Mouse (Mus musculus) lung, adult 2 months (tissue): Measurements from ENCODE around the gene Maip1. TPM values are rescaled to one million over a fixed set of nuclear protein-coding genes. Genes with fewer than 3 reads are reported as not detected.

Experiments used
- DNase-seq: peaks from one replicate; pipeline ENCODE4 v3.0.0; 2022
- H3K4me1 ChIP-seq: fragments of 200-500 bp; 2 replicates; pipeline ENCODE4 v1.6.1; 2011; ENCODE audit warnings: low read length; ENCODE audit not compliant: control insufficient read depth, insufficient read depth
- H3K4me3 ChIP-seq: fragments of 200-500 bp; replicated peaks from 2 replicates; pipeline ENCODE3; 2011; ENCODE audit warnings: low read depth, mild to moderate bottlenecking, control low read depth, low read length; ENCODE audit errors: extremely low read depth
- CTCF ChIP-seq: fragments of 200-500 bp; IDR thresholded peaks from 2 replicates; pipeline ENCODE4 v1.5.1; 2011; ENCODE audit warnings: mild to moderate bottlenecking, low read length, control low read depth; ENCODE audit not compliant: insufficient read depth
- POLR2A ChIP-seq: fragments of 200-500 bp; IDR thresholded peaks from 2 replicates; pipeline ENCODE4 v1.6.1; 2011; ENCODE audit warnings: low read depth, mild to moderate bottlenecking, control low read depth, low read length, borderline replicate concordance; ENCODE audit errors: extremely low read depth
- WGBS: fragments of 180-500 bp; shearing (Covaris S2); methylation state at CpG from one replicate; pipeline ENCODE4 v1.1.7; 2018; 5-methylcytosine and 5-hydroxymethylcytosine counted together
- polyA plus RNA-seq: library from polyadenylated mRNA; depleted of rRNA; stranded (reverse); fragments of >200 nt; gene quantifications from 2 replicates; pipeline ENCODE4 v1.2.3, GENCODE M21; 2012

The Maip1 gene
- polyA plus RNA-seq, 1 experiment, result 4.7 TPM

DNA sequence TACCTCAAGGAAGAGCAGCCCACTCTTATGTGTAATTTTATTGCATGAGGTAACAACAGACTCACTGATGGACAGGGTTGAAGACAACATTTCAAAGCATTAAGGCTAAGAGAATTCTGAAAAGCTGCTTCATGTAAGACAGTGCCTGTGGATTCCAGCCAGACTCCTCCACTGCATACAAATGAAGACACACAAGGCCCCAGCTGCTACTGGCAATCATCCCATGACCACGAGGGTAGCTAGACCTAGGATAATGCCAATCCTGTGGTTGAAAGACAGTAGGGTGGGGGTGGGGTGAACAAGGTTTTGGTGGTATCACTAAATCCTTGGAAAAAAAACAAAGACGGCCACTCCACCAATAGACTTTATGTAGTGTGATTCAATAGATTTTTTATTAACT, 18.3 kb upstream of the Maip1 start:
- TF ChIP-seq CTCF (no peak), POLR2A (no peak)

GRCm38 (mm10) chr1:57388402-57389155, 17.5 kb upstream of the Maip1 start:
- TF ChIP-seq CTCF (no peak), POLR2A (no peak)
- WGBS, result 84% methylated on average over 8 of the region's 8 CpGs
- no peaks in the 10 kb centered on the region for H3K4me1 ChIP-seq
- no peak overlapping the region for H3K4me3 ChIP-seq
- no peak for DNase-seq

More for the DNA sequence above, 18.3 kb upstream of the Maip1 start:
- 67% methylated on average over 2 of the region's 2 CpGs for WGBS
- H3K4me3 ChIP-seq, result no peak overlapping the region
- DNase-seq, result no peak
- H3K4me1 ChIP-seq, result no peaks in the 10 kb centered on the region

- H3K4me3 ChIP-seq, result no peak overlapping the region
These were observed 14.9 kb upstream of the Maip1 start for GRCm38 (mm10) chr1:57390993-57391790.

DNA sequence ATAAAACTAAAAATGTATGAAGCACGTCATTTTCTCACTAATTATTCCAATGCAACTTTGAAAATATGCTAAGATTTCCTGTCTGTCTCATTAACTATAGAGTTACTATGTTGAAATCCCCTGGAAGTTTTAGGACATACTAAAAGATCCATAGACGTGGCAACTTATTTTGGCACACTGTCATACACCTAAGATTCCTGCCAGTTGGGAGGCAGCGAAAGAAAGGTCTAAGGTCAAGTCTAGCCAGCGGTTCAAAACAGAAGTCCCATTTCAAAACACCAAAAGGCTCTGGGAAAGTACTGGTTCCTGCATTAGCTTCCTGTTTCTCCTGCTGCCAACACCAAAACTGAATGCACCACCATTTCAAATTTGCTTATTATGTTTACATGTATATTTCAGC, 13.7 kb upstream of the Maip1 start:
- no peak for DNase-seq
- Histone ChIP-seq H3K4me1 (no peaks in the 10 kb centered on the region), H3K4me3 (no peak overlapping the region)
- TF ChIP-seq CTCF, result no peak
- TF ChIP-seq POLR2A, result no peak
- 71% methylated on average over 4 of the region's 4 CpGs for WGBS

More at GRCm38 (mm10) chr1:57390993-57391790, 14.9 kb upstream of the Maip1 start:
- no peak for TF ChIP-seq CTCF
- no peak for TF ChIP-seq POLR2A
- no peak for DNase-seq
- no peaks in the 10 kb centered on the region for H3K4me1 ChIP-seq
- WGBS, result 88% methylated on average over 4 of the region's 4 CpGs

DNA sequence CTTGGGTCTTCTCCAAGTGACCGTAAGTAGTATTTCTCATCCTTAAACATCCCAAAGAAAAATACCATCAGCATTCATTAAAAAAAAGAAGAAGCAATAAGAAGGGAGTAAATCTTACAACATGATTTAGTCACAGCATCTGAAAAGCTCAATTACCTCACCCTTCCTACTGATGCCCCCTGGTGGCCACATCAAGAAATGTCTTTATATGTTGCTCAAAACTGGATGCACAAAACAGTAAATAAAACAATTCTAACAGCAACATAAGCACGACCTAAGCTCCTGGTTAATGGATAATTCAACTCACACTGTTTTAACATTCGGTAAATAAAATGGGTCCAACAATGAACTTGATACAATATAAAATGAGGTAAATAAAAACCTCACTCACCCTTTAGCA, 12.1 kb upstream of the Maip1 start:
- TF ChIP-seq CTCF, result no peak
- no peak for TF ChIP-seq POLR2A
- 56% methylated on average over 3 of the region's 3 CpGs for WGBS
- Histone ChIP-seq H3K4me1 (no peaks in the 10 kb centered on the region), H3K4me3 (no peak overlapping the region)
- peak; percentile 23 for DNase-seq

DNA sequence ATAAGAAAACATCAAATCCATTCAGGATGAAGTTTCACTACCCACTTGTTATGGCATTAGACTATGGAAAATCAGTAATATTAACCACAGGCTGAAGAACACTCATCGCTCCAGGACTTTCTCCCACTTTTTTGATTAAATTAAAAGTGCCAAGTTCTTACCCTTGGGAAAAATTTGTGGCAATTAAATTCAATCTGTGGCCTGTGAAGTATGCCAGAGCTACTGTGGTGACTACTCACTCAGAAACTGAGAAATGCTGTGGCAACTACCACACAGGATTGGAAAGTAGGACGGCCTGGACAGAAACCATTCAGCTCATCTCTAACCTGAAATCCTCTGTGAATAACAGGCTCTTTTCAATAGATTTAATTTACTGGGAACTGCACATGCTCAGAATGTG, 5.8 kb upstream of the Maip1 start:
- Histone ChIP-seq H3K4me3 (no peak overlapping the region), H3K4me1 (no peaks in the 10 kb centered on the region)
- 94% methylated on average over 2 of the region's 2 CpGs for WGBS
- no peak for TF ChIP-seq CTCF
- no peak for TF ChIP-seq POLR2A
- no peak for DNase-seq

DNA sequence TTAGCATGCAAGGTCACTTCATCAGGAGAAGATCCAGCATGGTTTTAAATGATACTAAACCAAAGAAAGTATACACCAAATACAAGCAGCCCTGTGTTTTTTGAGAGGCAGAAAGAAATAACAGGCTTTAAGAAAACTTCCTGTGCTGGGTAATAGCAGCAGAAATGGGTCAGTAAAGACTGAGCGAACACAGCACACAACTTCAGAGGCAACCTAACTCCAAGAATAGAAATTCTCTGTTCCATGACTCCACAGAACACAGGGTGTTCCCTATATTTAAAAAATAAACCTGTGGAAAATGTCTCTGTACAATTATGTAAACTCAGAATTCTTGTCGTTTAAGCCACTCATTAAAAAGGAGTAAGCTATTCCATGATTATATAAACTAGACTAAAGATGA, 5.3 kb upstream of the Maip1 start:
- TF ChIP-seq CTCF, result no peak
- no peak for TF ChIP-seq POLR2A
- 88% methylated on average over 2 of the region's 2 CpGs for WGBS
- no peak overlapping the region for H3K4me3 ChIP-seq
- peaks cover 3% of the 10 kb centered on the region; the same call in 1 of the 2 replicates for H3K4me1 ChIP-seq
- no peak for DNase-seq

GRCm38 (mm10) chr1:57402116-57402515, 4.0 kb upstream of the Maip1 start:
- peaks cover 3% of the 10 kb centered on the region; the same call in 1 of the 2 replicates for H3K4me1 ChIP-seq

GRCm38 (mm10) chr1:57408994-57409393, 2.9 kb downstream of the Maip1 start:
- no peak for DNase-seq

More at GRCm38 (mm10) chr1:57402116-57402515, 4.0 kb upstream of the Maip1 start:
- WGBS, result 92% methylated on average over 5 of the region's 5 CpGs
- TF ChIP-seq CTCF (no peak), POLR2A (no peak)
- no peak overlapping the region for H3K4me3 ChIP-seq
- no peak for DNase-seq

DNA sequence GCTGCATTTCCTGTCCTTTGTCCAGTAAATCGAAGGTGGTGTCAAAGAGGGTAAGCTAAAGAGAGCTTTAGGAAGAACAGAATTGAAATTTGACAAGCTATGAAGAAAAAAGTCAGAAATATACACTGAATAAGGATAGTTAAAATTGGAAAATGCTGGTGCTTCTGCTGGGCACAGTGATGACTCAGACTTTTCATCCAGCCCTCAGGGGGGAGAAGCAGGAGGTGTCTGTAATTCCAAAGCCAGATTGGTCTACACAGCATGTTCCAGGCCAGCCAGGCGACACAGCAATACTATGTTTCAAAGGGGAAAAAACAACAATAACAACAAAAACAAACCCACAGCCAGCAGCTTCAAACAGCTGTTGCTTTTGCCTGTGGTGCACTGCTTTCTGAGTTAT, 7.3 kb downstream of the Maip1 start:
- Histone ChIP-seq H3K4me3 (no peak overlapping the region), H3K4me1 (no peaks in the 10 kb centered on the region; the same call in 1 of the 2 replicates)
- TF ChIP-seq POLR2A (no peak), CTCF (no peak)
- 79% methylated on average over 2 of the region's 2 CpGs for WGBS
- no peak for DNase-seq

More at GRCm38 (mm10) chr1:57408994-57409393, 2.9 kb downstream of the Maip1 start:
- Histone ChIP-seq H3K4me3 (no peak overlapping the region), H3K4me1 (peaks cover 9% of the 10 kb centered on the region)
- WGBS, result 71% methylated on average over 2 of the region's 2 CpGs
- TF ChIP-seq POLR2A (no peak), CTCF (no peak)

GRCm38 (mm10) chr1:57423696-57424095, 17.6 kb downstream of the Maip1 start:
- Histone ChIP-seq H3K4me1 (no peaks in the 10 kb centered on the region), H3K4me3 (no peak overlapping the region)
- WGBS, result 0% methylated on average over 1 of the region's 1 CpGs
- no peak for DNase-seq
- TF ChIP-seq CTCF (no peak), POLR2A (no peak)
